Mouse (Mus musculus) small intestine, adult 2 months (tissue): ENCODE measurements around the gene Dnah7c. TPM values are rescaled to one million over a fixed set of nuclear protein-coding genes. Genes with fewer than 3 reads are reported as not detected.
"Not testable (repeated sequence)": the region's sequence is repeated elsewhere in the genome, so short reads cannot be mapped to it uniquely, and the experiment has no call there.

Source experiments
- H3K27ac ChIP-seq: fragments of 200-500 bp; 2 replicates; pipeline ENCODE4 v1.5.1; 2012; ENCODE audit warnings: low read depth, low read length, control low read depth, inconsistent platforms; ENCODE audit not compliant: insufficient read depth
- H3K27me3 ChIP-seq: fragments of 200-500 bp; 2 replicates; pipeline ENCODE4 v1.6.1; 2012; ENCODE audit warnings: mild to moderate bottlenecking, moderate library complexity, low read length, inconsistent platforms; ENCODE audit not compliant: control insufficient read depth, insufficient read depth
- H3K36me3 ChIP-seq: fragments of 200-500 bp; 2 replicates; pipeline ENCODE4 v1.6.1; 2012; ENCODE audit warnings: mild to moderate bottlenecking, low read length, control low read depth, inconsistent platforms; ENCODE audit not compliant: control insufficient read depth, insufficient read depth
- H3K4me1 ChIP-seq: fragments of 200-500 bp; 2 replicates; pipeline ENCODE4 v1.6.1; 2012; ENCODE audit warnings: low read length, inconsistent platforms, mixed read lengths; ENCODE audit not compliant: control insufficient read depth, insufficient read depth, insufficient read length
- H3K4me3 ChIP-seq: fragments of 200-500 bp; 2 replicates; pipeline ENCODE4 v1.5.1; 2012; ENCODE audit warnings: low read depth, mild to moderate bottlenecking, control low read depth, inconsistent platforms, low read length, moderate library complexity
- CTCF ChIP-seq: fragments of 200-500 bp; IDR thresholded peaks from 2 replicates; pipeline ENCODE4 v1.5.1; 2012; ENCODE audit warnings: low read depth, mild to moderate bottlenecking, control low read depth, inconsistent platforms, low read length, moderate library complexity, mixed read lengths; ENCODE audit not compliant: insufficient replicate concordance, insufficient read length; ENCODE audit errors: extremely low read depth
- POLR2A ChIP-seq: fragments of 200-500 bp; IDR thresholded peaks from 2 replicates; pipeline ENCODE4 v1.6.1; 2012; ENCODE audit warnings: low read depth, mild to moderate bottlenecking, control low read depth, inconsistent platforms, low read length, moderate library complexity
- WGBS: fragments of 180-500 bp; shearing (Covaris S2); methylation state at CpG from one replicate; pipeline ENCODE4 v1.1.7; 2018; 5-methylcytosine and 5-hydroxymethylcytosine counted together
- polyA plus RNA-seq: library from polyadenylated mRNA; depleted of rRNA; stranded (reverse); fragments of >200 nt; gene quantifications from 2 replicates; pipeline ENCODE4 v1.2.3, GENCODE M21; 2012; rRNA removed

The Dnah7c gene
- not detected in 2 replicates for polyA plus RNA-seq

DNA sequence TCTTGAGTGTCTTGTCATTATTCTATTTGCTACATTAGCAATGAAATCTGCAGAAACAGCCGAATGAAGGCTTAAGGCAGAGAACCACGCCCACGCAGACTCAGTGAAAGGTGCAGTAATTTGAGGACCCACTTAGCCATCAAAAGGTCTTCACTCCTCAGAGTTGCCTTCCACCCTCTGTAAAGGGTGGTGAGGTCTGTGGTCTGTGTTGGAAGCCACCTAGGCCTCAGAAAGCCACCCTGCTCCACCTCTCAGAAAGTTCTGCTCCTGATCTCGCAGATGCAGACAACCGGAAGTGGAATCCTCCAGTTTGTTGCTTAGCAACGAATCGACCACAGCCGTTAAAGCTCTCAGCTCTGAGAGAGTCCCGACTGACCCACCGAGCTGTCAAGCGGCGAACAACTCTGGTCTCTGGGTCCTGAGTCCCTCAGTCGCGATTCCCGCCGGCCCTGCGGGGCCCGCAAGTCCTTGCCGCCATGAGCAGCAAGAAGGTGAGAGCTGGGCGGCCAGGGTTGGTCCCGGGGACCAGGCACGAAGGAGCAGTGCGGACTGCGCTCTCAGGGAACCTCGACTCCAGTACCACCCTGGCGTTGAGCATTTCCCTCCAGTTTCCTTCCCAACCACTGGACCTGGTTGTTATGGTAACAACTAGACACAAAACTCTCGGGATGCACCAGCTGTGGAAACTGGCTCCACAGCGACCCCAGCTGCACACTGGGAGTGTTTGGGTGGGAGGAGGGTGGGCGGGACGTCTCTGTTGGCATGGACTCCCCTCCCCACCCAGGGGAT, at the start of gene Dnah7c:
TSS of gene Dnah7c (plus strand) at position 456 of the 789 bp plus-strand sequence.
- Histone ChIP-seq H3K27ac (no peak within 1 kb of the TSS), H3K4me3 (peak within 1 kb of the TSS; percentile 26), H3K4me1 (0 out of 2 replicates have a peak, but pooled peaks cover 4% of the 10 kb centered on the region), H3K27me3 (no peaks in the 10 kb centered on the region), H3K36me3 (no peaks in the 10 kb centered on the region)
- 11% methylated on average over 30 of the region's 30 CpGs for WGBS
- TF ChIP-seq POLR2A (no peak), CTCF (no peak)

DNA sequence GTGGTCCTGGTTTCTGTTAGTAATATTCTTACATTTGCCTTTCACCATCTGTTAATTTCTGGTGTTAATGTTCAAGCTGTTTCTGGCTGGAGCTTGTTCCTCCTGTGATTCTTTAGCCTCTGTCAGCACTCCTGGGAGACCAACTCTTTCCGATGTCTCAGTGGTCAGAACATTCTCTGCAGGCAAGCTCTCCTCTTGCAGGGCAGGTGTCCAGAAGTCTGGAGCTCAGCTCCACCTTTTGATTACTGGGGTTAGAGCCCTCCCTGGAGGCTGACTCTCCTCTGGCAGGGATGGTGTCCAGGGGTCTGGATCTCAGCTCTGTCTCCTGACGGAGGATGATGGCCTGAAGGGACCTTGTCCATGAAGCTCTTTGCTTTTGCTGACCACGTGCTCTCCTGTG, 44.8 kb upstream of the Dnah7c start:
- not testable (repeated sequence) for H3K27ac ChIP-seq, H3K4me1 ChIP-seq

DNA sequence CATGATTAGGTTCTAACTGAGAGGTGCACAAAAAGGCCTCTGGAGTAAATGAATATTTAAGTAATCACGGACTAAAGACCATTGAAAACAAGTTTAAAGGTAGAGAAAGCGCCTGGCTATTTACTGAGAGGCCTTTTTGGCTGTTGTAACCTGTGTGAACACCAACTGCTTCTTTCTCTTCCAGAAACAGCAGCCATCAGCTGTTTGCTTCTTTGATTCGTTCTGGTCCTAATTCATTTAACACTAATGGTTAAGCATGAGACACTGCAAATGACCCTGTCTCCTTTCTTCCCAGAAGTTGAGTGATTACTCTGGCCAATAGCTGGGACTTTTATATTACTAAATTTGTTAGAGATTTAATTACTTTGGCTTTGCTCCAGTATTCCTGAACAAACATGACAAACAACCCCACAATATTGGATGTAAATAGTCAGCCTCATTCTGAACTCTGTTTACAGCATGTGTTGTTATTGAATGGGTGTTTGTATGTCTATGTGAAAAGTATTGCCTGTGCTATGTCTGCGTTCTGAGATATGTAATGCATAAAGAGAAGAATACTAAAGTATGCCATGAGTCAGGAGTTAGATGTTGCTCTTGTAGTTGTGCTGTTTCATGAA, 30.6 kb upstream of the Dnah7c start:
- H3K36me3 ChIP-seq, H3K27me3 ChIP-seq, H3K27ac ChIP-seq, H3K4me1 ChIP-seq, H3K4me3 ChIP-seq: not testable (repeated sequence)
- WGBS = 75% methylated on average over 3 of the region's 4 CpGs

More for the DNA sequence above, 44.8 kb upstream of the Dnah7c start:
- not testable (repeated sequence) for H3K4me3 ChIP-seq, H3K27me3 ChIP-seq, H3K36me3 ChIP-seq
- 87% methylated on average over 3 of the region's 3 CpGs for WGBS

DNA sequence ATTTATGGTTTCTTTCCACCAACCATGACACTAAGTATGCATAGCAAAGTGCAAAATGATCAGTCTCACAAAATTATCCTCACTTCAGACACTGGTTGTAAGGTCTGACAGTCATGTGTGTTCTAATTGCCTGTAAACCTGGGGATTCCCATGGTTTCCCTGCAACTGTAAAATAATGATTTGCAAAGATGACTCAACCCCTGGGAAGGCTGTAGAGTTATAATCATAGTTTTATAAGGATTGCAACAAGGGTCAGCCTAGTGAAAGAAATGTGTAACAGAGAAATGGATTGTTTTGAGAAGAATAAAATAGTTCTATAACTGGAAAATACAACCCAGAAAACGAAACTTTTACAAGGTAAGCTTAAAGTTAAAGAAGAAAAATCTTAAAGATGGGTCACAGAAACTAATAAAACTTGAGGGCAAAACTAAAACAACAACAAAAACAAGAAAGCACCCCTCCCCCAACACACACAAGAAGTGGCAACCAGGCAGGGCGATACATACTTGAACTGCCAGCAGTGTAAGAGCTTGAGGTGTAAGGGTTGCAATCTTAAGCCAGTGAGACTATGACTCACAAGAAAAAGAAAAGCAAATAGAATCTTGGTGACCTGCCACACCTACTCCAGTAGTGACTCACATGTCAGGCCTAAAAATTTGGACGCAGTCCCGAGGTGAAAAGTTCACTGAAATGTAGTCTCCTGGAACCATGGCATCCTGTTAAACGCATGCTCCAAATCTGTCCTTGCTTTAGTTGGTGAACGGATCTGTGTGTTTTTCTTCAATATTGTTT, 16.9 kb upstream of the Dnah7c start:
- no peak for TF ChIP-seq POLR2A
- H3K4me1 ChIP-seq = no peaks in the 10 kb centered on the region
- WGBS = 55% methylated on average over 6 of the region's 6 CpGs

DNA sequence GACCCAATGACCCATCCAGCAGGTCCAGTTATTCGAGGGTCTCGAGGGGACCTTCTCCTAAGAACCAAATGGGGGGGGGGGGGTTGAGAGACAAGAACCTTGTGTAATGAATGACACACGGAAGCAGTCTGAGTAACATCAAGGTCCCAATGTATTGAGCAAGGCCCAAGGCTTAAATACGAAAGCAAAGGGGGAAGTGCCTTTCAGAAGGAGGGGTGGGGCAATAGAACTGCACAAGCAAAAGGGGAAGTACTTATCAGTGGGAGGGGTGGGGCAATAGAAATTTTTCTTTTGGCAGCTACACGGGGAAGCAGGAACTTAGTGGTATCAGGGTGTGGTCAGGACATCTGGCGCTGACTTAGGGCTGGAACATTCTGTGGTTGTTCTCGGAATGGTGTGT, 10.6 kb upstream of the Dnah7c start:
- H3K4me3 ChIP-seq, H3K27me3 ChIP-seq, H3K27ac ChIP-seq, H3K36me3 ChIP-seq, H3K4me1 ChIP-seq: not testable (repeated sequence)
- WGBS = 63% methylated on average over 7 of the region's 7 CpGs

More for the DNA sequence above, 16.9 kb upstream of the Dnah7c start:
- Histone ChIP-seq H3K36me3 (no peaks in the 10 kb centered on the region), H3K27me3 (no peaks in the 10 kb centered on the region), H3K4me3 (no peak overlapping the region), H3K27ac (no peak overlapping the region)

DNA sequence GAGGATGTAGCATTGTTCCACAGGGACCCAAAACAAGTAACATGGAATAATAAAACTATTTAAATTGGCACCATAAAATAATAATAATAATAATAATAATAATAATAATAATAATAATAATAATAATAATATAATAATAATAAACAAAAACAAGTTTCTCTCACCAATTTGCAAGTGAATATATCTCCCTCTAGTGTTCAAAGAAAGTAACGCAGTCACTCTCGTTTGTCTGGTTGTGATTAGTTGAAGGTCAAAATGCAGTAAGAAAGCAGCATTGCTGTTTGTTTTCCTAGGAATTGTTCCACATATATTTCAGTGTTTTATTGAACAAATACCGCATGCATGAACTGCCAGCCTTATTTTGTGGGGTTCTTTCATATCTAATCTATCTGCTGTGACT, 8.4 kb upstream of the Dnah7c start:
- not testable (repeated sequence) for H3K4me3 ChIP-seq, H3K4me1 ChIP-seq, H3K27me3 ChIP-seq, H3K27ac ChIP-seq, H3K36me3 ChIP-seq
- WGBS = 15% methylated on average over 3 of the region's 3 CpGs

DNA sequence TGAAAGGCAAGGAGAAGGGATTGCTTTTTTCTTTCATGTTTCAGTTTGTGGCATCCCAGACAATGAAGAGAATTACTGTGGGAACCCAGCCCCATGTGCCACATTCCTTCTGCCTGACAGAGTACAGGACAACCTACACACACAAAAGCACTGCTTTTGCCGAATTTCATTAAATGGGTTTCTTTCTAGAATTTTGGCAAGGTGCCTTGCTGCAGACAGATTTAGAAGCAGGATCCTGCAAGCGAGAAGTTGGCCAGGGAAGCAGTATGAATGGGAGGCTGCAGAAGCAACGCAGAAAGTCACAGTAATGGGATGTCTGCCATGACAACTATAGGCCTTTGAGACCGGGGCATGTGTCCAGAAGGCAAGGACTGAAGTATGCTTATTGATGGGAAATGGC, 6.4 kb upstream of the Dnah7c start:
- not testable (repeated sequence) for H3K4me1 ChIP-seq, H3K27ac ChIP-seq, H3K27me3 ChIP-seq, H3K36me3 ChIP-seq, H3K4me3 ChIP-seq
- 62% methylated on average over 4 of the region's 4 CpGs for WGBS
